Comparison of ENCODE assay signal across 1 mouse cellular context in genomic region chr14:46831295-46831694, GRCm38 (mm10).
A peak's percentile ranks its signal among the peaks of the same experiment; 100 is the strongest.
TF ChIP-seq lines count a peak whose summit lies in the region.

No protein-coding gene starts in this region.

TF ChIP-seq in MEL, 35 proteins besides CTCF, POLR2A, EP300 and RAD21 (continued from another document):
- TF ChIP-seq E2F4 (IDR thresholded peaks at IDR 0.05; ENCODE audit: borderline replicate concordance, low read depth, low read length) (no peak), ELF1 (IDR thresholded peaks at IDR 0.05; ENCODE audit: low read depth, low read length) (peak; percentile 70), TBP (IDR thresholded peaks at IDR 0.05; ENCODE audit: low read depth, low read length) (no peak), BHLHE40 (IDR thresholded peaks at IDR 0.05; ENCODE audit: borderline replicate concordance, low read depth, low read length) (no peak), MXI1 (IDR thresholded peaks at IDR 0.05; ENCODE audit: low read depth, low read length) (no peak), UBTF (IDR thresholded peaks at IDR 0.05; ENCODE audit: borderline replicate concordance, insufficient read depth, low read depth, low read length) (no peak), NELFE (IDR thresholded peaks at IDR 0.05; ENCODE audit: low read depth, low read length) (no peak), TCF12 (IDR thresholded peaks at IDR 0.05; ENCODE audit: low read depth, low read length) (no peak), NRF1 (IDR thresholded peaks at IDR 0.05; ENCODE audit: insufficient read depth, low read depth, low read length, poor library complexity, severe bottlenecking) (no peak), MAFK (IDR thresholded peaks at IDR 0.05; ENCODE audit: borderline replicate concordance, low read depth, low read length) (no peak), TAL1 (IDR thresholded peaks at IDR 0.05; ENCODE audit: low read length) (no peak), MAX (IDR thresholded peaks at IDR 0.05; ENCODE audit: low read length) (peak; percentile 39; the same call in 1 of the 2 replicates), MAZ (IDR thresholded peaks at IDR 0.05; ENCODE audit: low read depth, low read length) (no peak), HCFC1 (IDR thresholded peaks at IDR 0.05; ENCODE audit: low read depth, low read length) (peak; percentile 13; the same call in 1 of the 2 replicates), ZKSCAN1 (IDR thresholded peaks at IDR 0.05; ENCODE audit: low read depth, low read length) (no peak), RCOR1 (IDR thresholded peaks at IDR 0.05; ENCODE audit: low read depth, low read length) (no peak), MYB (IDR thresholded peaks at IDR 0.05; ENCODE audit: low read depth, low read length) (no peak), ZMIZ1 (IDR thresholded peaks at IDR 0.05; ENCODE audit: low read depth, low read length) (no peak), KAT2A (conservative IDR thresholded peaks at IDR 0.05; ENCODE audit: low read depth, low read length) (no peak), USF2 (IDR thresholded peaks at IDR 0.05; ENCODE audit: borderline replicate concordance in 1 of 2, insufficient read depth in 1 of 2, low read depth in 1 of 2, low read length in 2 of 2) (no peak), MEF2A (IDR thresholded peaks at IDR 0.05; ENCODE audit: extremely low read depth, insufficient replicate concordance, low read depth, low read length, poor library complexity, severe bottlenecking) (no peak), ZC3H11A (IDR thresholded peaks at IDR 0.05; ENCODE audit: low read depth, low read length) (no peak), MYC (IDR thresholded peaks at IDR 0.05; ENCODE audit: low read depth, low read length) (no peak; the same call in 1 of the 2 replicates), GATA1 (IDR thresholded peaks at IDR 0.05; ENCODE audit: low read depth, low read length) (no peak), JUND (IDR thresholded peaks at IDR 0.05; ENCODE audit: low read depth, low read length) (no peak), POLR2AphosphoS2 (IDR thresholded peaks at IDR 0.05; ENCODE audit: low read length) (no peak), CHD2 (IDR thresholded peaks at IDR 0.05; ENCODE audit: low read length) (no peak), SIN3A (IDR thresholded peaks at IDR 0.05; ENCODE audit: low read length) (no peak)
